ENCODE assay signal across 11 mouse cellular contexts in the genomic region with DNA sequence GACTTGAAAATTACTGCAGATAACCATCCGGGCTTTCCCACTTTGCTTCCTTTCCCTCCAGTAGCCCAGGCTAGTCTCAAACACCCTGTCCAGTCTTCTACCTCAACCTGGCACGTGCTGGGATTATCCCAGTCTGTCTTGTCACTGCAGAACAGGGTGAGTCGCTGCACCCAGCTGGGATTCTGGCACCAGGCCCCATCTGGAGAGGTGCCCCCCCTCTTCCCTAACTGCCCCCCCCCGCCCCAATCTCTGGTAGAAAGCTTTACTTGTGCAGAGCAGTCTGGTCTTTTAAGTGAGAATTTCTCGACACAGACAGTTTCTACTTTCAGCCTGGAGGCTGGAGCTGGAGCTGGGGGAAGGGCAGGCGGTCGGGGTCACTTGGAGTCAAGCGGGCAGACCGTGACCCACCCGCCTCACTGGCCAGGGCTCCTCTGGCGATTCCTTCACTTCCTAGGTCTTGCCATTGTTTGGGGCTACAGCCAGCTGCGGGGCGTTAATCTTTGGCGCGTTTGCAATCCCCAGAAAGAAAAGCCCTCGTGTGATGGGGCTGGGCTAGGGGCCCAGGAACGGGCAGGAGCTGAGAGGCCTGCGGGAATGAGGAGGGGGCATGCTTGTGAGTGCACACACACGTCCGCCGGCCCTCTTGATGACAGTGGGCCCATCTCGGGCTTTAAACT. TPM values are rescaled to one million over a fixed set of nuclear protein-coding genes. Genes with fewer than 3 reads are reported as not detected.
DNase-seq lines count a peak whose midpoint lies in the region; ATAC-seq lines count a peak whose summit lies in the region.
"Had no signal": no experiment of that assay in that cellular context is flagged by ENCODE, and none has a peak within 500 bp of the region (broad histone marks: within the 10 kb centered on the region; RNA-seq: fewer than 3 reads in every experiment).

No protein-coding gene starts in this region.

- no peak overlapping the region for H3K27ac ChIP-seq in heart, embryonic 15.5 days
- peak overlapping the region; percentile 40 for H3K27ac ChIP-seq in hindbrain, embryonic 13.5 days
- H3K27ac ChIP-seq in midbrain, embryonic 16.5 days (ENCODE audit: low read length), result no peak overlapping the region

- H3K4me1 ChIP-seq in heart, embryonic 15.5 days (replicated peaks), result peaks cover 11% of the 10 kb centered on the region
- H3K4me1 ChIP-seq in hindbrain, embryonic 13.5 days (replicated peaks), result peaks cover 48% of the 10 kb centered on the region
- H3K4me1 ChIP-seq in midbrain, embryonic 16.5 days (ENCODE audit: control insufficient read depth, insufficient read depth, low read length), result peaks cover 24% of the 10 kb centered on the region

- H3K9ac ChIP-seq in heart, embryonic 15.5 days, result no peak overlapping the region
- no peak overlapping the region for H3K9ac ChIP-seq in hindbrain, embryonic 13.5 days
- H3K9ac ChIP-seq in midbrain, embryonic 16.5 days (ENCODE audit: low read depth, low read length), result no peak overlapping the region

- intact Hi-C loops in heart, postnatal 14 days (cut with DNase I), result no loop called here
- intact Hi-C loops in left cerebral cortex, postnatal 36 days (cut with DNase I), result no loop called here

- H3K27me3 ChIP-seq in heart, embryonic 15.5 days, result peaks cover 93% of the 10 kb centered on the region
- H3K27me3 ChIP-seq in hindbrain, embryonic 13.5 days, result peaks cover 93% of the 10 kb centered on the region
- peaks cover 46% of the 10 kb centered on the region for H3K27me3 ChIP-seq in midbrain, embryonic 16.5 days (ENCODE audit: control insufficient read depth, insufficient read depth, low read depth, low read length)

- H3K9me3 ChIP-seq in heart, embryonic 15.5 days (replicated peaks), result no peaks in the 10 kb centered on the region
- no peaks in the 10 kb centered on the region for H3K9me3 ChIP-seq in hindbrain, embryonic 13.5 days
- H3K9me3 ChIP-seq in midbrain, embryonic 16.5 days (replicated peaks; ENCODE audit: control insufficient read depth, low read length, poor library complexity, severe bottlenecking), result no peaks in the 10 kb centered on the region

- ATAC-seq in heart, embryonic 15.5 days (replicated peaks; ENCODE audit: insufficient number of reproducible peaks, insufficient read depth, low FRiP score, low read depth), result no peak
- ATAC-seq in hindbrain, embryonic 13.5 days (ENCODE audit: low FRiP score), result 0 out of 2 replicates have a peak, but pooled peaks have one; percentile 47
- peak; percentile 61 for ATAC-seq in midbrain, embryonic 16.5 days
- no peak for ATAC-seq in erythroid progenitor cell, adult 5-6 weeks (replicated peaks; ENCODE audit: low FRiP score, poor library complexity, severe bottlenecking)

- H3K4me3 ChIP-seq in heart, embryonic 15.5 days, result no peak overlapping the region
- no peak overlapping the region for H3K4me3 ChIP-seq in hindbrain, embryonic 13.5 days
- no peak overlapping the region for H3K4me3 ChIP-seq in midbrain, embryonic 16.5 days (ENCODE audit: low read depth, low read length)

- H3K36me3 ChIP-seq in heart, embryonic 15.5 days, result no peaks in the 10 kb centered on the region
- H3K36me3 ChIP-seq in hindbrain, embryonic 13.5 days, result no peaks in the 10 kb centered on the region
- no peaks in the 10 kb centered on the region for H3K36me3 ChIP-seq in midbrain, embryonic 16.5 days (ENCODE audit: control insufficient read depth, insufficient read depth, low read length)

- 7% methylated on average over 22 of the region's 22 CpGs for WGBS in heart, embryonic 15.5 days
- 2% methylated on average over 22 of the region's 22 CpGs for WGBS in hindbrain, embryonic 13.5 days
- 2% methylated on average over 22 of the region's 22 CpGs for WGBS in midbrain, embryonic 16.5 days

- no peak for DNase-seq in heart, postnatal 14 days
- peak; percentile 88 for DNase-seq in embryo, embryonic 10.5 days (ENCODE audit: low spot score)
- DNase-seq in cerebellum, adult 11 months, result no peak
- no peak for DNase-seq in left cerebral cortex, postnatal 36 days (ENCODE audit: low spot score in 2 of 2)
- DNase-seq: kidney, adult 18-20 months; lung, postnatal 10 days had no signal

- H3K4me2 ChIP-seq in heart, embryonic 15.5 days, result 0 out of 2 replicates have a peak overlapping the region, but pooled peaks have one; percentile 1
- no peak overlapping the region for H3K4me2 ChIP-seq in hindbrain, embryonic 13.5 days
- no peak overlapping the region for H3K4me2 ChIP-seq in midbrain, embryonic 16.5 days (ENCODE audit: low read length)

RNA-seq across cellular contexts. Expression of gene Pax7, which starts 22.4 kb away (rescaled TPM):
- polyA plus RNA-seq in heart, embryonic 15.5 days (2015; fragmentation: Nextera tagmentation; extraction: Ambion mirVana), result not detected in 2 replicates
- total RNA-seq in heart, postnatal 14 days (2021), result not detected
- polyA plus RNA-seq in hindbrain, embryonic 13.5 days (2015; fragmentation: Nextera tagmentation; extraction: Ambion mirVana), result 0.84 and 1.6 TPM in 2 replicates
- 2.3 and 4.4 TPM in 2 replicates for polyA plus RNA-seq in midbrain, embryonic 16.5 days (2015; fragmentation: Nextera tagmentation; extraction: Ambion mirVana)
- not detected for total RNA-seq in left cerebral cortex, postnatal 36 days (2021)
- not detected in 2 replicates for total RNA-seq in erythroid progenitor cell, adult 5-6 weeks (2015; ENCODE audit: low replicate concordance)
- not detected in 2 replicates for total RNA-seq in erythroid progenitor cell, adult 5-6 weeks (2017; ENCODE audit: low replicate concordance)
- total RNA-seq: CH12.LX had no signal

Comparison
In these comparisons a context has a peak if more than half of its experiments do, and no peak if none do; other contexts are left out.
1. ATAC-seq: peak in hindbrain, embryonic 13.5 days (single experiment) and midbrain, embryonic 16.5 days (single experiment); none in heart, embryonic 15.5 days (single experiment) and erythroid progenitor cell, adult 5-6 weeks (single experiment).